Mouse (Mus musculus) MEL (cell line): ENCODE measurements around the gene Cdc5l. TPM values are rescaled to one million over a fixed set of nuclear protein-coding genes. Genes with fewer than 3 reads are reported as not detected.

Experiments used
- polyA plus RNA-seq, 2 experiments: library from polyadenylated mRNA; stranded (reverse) in 1 of 2; unstranded in 1 of 2; fragments of >175 nt in 1 of 2; fragments of >200 nt in 1 of 2; gene quantifications; 2 replicates each; pipeline versions ENCODE4 v1.2.1 to v1.2.4; 2012; ENCODE audit warnings: low replicate concordance in 2 of 2, low read depth in 1 of 2; ENCODE audit not compliant: insufficient read length in 2 of 2, insufficient read depth in 1 of 2, missing spikeins in 1 of 2
- total RNA-seq: library from RNA; depleted of rRNA; stranded (reverse); fragments of 300-350 nt; gene quantifications from 2 replicates; pipeline ENCODE4 v1.2.3, GENCODE M21; 2012; rRNA removed

Cdc5l gene
- total and polyA plus RNA-seq, 3 experiments: 69.9 to 89.0 TPM; not detected in 1

Other genes with a start within 250 kb of the Cdc5l start
- 1.4 and 1.5 TPM in 2 replicates for gene Spats1, start 41.7 kb upstream of the Cdc5l start, total RNA-seq
- 100 to 1,000 TPM in 1 of 2 experiments, 1 to 10 TPM in 1; 2.5 to 149 TPM for gene Spats1, start 41.7 kb upstream of the Cdc5l start, polyA plus RNA-seq
- 13.6 and 14.4 TPM in 2 replicates for gene Aars2, start 73.1 kb upstream of the Cdc5l start, total RNA-seq
- 10 to 100 TPM; 25.6 to 63.5 TPM for gene Aars2, start 73.1 kb upstream of the Cdc5l start, polyA plus RNA-seq
- gene Tcte1, start 89.7 kb upstream of the Cdc5l start, total RNA-seq: not detected in 2 replicates
- gene Tcte1, start 89.7 kb upstream of the Cdc5l start, polyA plus RNA-seq: not detected
- gene Tmem151b, start 115.9 kb upstream of the Cdc5l start, total RNA-seq: 0.15 and 0.33 TPM in 2 replicates
- gene Tmem151b, start 115.9 kb upstream of the Cdc5l start, polyA plus RNA-seq: 1 to 10 TPM in 1 of 2 experiments, not detected in 1; 1.1 TPM
- 2.7 and 3.3 TPM in 2 replicates for gene Nfkbie, start 122.0 kb upstream of the Cdc5l start, total RNA-seq
- gene Nfkbie, start 122.0 kb upstream of the Cdc5l start, polyA plus RNA-seq: 1 to 10 TPM in 1 of 2 experiments, not detected in 1; 5.7 TPM
- 65.8 and 81.7 TPM in 2 replicates for gene Slc35b2, start 130.1 kb upstream of the Cdc5l start, total RNA-seq
- gene Slc35b2, start 130.1 kb upstream of the Cdc5l start, polyA plus RNA-seq: 100 to 1,000 TPM in 1 of 2 experiments, not detected in 1; 111 TPM
- gene Hsp90ab1, start 139.5 kb upstream of the Cdc5l start, total RNA-seq: 1,032 and 1,220 TPM in 2 replicates
- over 10,000 TPM in 1 of 2 experiments, 1,000 to 10,000 TPM in 1; 4,130 to 27,726 TPM for gene Hsp90ab1, start 139.5 kb upstream of the Cdc5l start, polyA plus RNA-seq
- gene Slc29a1, start 165.9 kb upstream of the Cdc5l start, total RNA-seq: 200 and 238 TPM in 2 replicates
- 100 to 1,000 TPM in 1 of 2 experiments, not detected in 1; 341 TPM for gene Slc29a1, start 165.9 kb upstream of the Cdc5l start, polyA plus RNA-seq
- not detected in 2 replicates for gene Mymx, start 168.4 kb upstream of the Cdc5l start, total RNA-seq
- gene Mymx, start 168.4 kb upstream of the Cdc5l start, polyA plus RNA-seq: not detected
- gene Capn11, start 225.6 kb upstream of the Cdc5l start, total RNA-seq: not detected in 2 replicates
- under 1 TPM in 1 of 2 experiments, not detected in 1; 0.03 TPM for gene Capn11, start 225.6 kb upstream of the Cdc5l start, polyA plus RNA-seq